Mouse (Mus musculus) adrenal gland, adult (tissue): ENCODE data around the gene Asphd1.

Experiments
- DNase-seq, 2 experiments: peaks; one replicate each; pipeline ENCODE4 v3.0.0; 2022 to 2023; ENCODE audit warnings: low spot score in 1 of 2; ENCODE audit not compliant: inconsistent age in 2 of 2

Asphd1 gene

GRCm38 (mm10) chr7:126949403-126949792 is at the start of gene Asphd1:
Gene Asphd1 (minus strand): TSS chr7:126949582.
- DNase-seq = peak in 1 of 2 experiments; percentile 59

GRCm38 (mm10) chr7:126996449-126996848 is 47.1 kb upstream of the Asphd1 start:
- DNase-seq = no peak

- DNase-seq = no peak
These were observed 39.4 kb upstream of the Asphd1 start for GRCm38 (mm10) chr7:126988816-126989215.

GRCm38 (mm10) chr7:126986319-126986718 is 36.9 kb upstream of the Asphd1 start:
- peak; percentile 31 to 63 for DNase-seq

GRCm38 (mm10) chr7:126984667-126985444 is 35.5 kb upstream of the Asphd1 start:
- DNase-seq = no peak

- no peak for DNase-seq
These were observed 33.7 kb upstream of the Asphd1 start for GRCm38 (mm10) chr7:126983113-126983512.

GRCm38 (mm10) chr7:126982054-126982453 is 32.7 kb upstream of the Asphd1 start:
- no peak for DNase-seq

GRCm38 (mm10) chr7:126981601-126982000 is 32.2 kb upstream of the Asphd1 start:
- no peak for DNase-seq

GRCm38 (mm10) chr7:126978841-126979240 is 29.5 kb upstream of the Asphd1 start:
- no peak for DNase-seq

- peak; percentile 27 to 73 for DNase-seq
These were observed 27.6 kb upstream of the Asphd1 start for GRCm38 (mm10) chr7:126976878-126977459.

GRCm38 (mm10) chr7:126975950-126976866 is 26.8 kb upstream of the Asphd1 start, which contains the start of gene Cdiptos:
Gene Cdiptos (minus strand): TSS chr7:126976098.
- DNase-seq = peak; percentile 96 to 99

- no peak for DNase-seq
These were observed 26.3 kb upstream of the Asphd1 start, which contains the start of gene Cdipt for GRCm38 (mm10) chr7:126975893-126975949. Gene Cdipt (plus strand): TSS chr7:126975914.

- DNase-seq = no peak
These were observed 26.1 kb upstream of the Asphd1 start for GRCm38 (mm10) chr7:126975493-126975892.

- peak; percentile 73 to 86 for DNase-seq
These were observed 18.0 kb upstream of the Asphd1 start for GRCm38 (mm10) chr7:126967361-126967760.

- peak in 1 of 2 experiments; percentile 55 for DNase-seq
These were observed 16.2 kb upstream of the Asphd1 start for GRCm38 (mm10) chr7:126965568-126965967.

- peak; percentile 53 to 81 for DNase-seq
These were observed 14.3 kb upstream of the Asphd1 start for GRCm38 (mm10) chr7:126963548-126964286.

- DNase-seq = no peak
These were observed 12.6 kb upstream of the Asphd1 start for GRCm38 (mm10) chr7:126961965-126962364.

- no peak for DNase-seq
These were observed 11.7 kb upstream of the Asphd1 start for GRCm38 (mm10) chr7:126961095-126961494.

- peak in 1 of 2 experiments; percentile 4 for DNase-seq
These were observed 10.4 kb upstream of the Asphd1 start for GRCm38 (mm10) chr7:126959780-126960179.

GRCm38 (mm10) chr7:126955125-126955524 is 5.7 kb upstream of the Asphd1 start:
- DNase-seq = no peak

GRCm38 (mm10) chr7:126952646-126953045 is 3.3 kb upstream of the Asphd1 start:
- DNase-seq = peak in 1 of 2 experiments; percentile 8
